Mouse (Mus musculus) Patski (cell line): ENCODE data around the gene Ccnc. TPM values are rescaled to one million over a fixed set of nuclear protein-coding genes. Genes with fewer than 3 reads are reported as not detected.

Source experiments
- ATAC-seq: fragments of 100-300 bp; one replicate; pipeline ENCODE4 v1.8.0; 2021
- CTCF ChIA-PET: fragments of 350-600 bp; sonication (Branson Sonifier 250); formaldehyde crosslinking; loops from one replicate; lab custom pipeline; 2022; ENCODE audit warnings: inconsistent platforms; lab: Charles Lee
- POLR2A ChIA-PET: fragments of 350-600 bp; sonication (Branson Sonifier 250); formaldehyde crosslinking; loops from one replicate; lab custom pipeline; 2022; ENCODE audit warnings: antibody characterized with exemption, inconsistent platforms; lab: Charles Lee
- DNase-seq: peaks from one replicate; pipeline ENCODE4 v3.0.0-alpha.2; 2011; ENCODE audit warnings: low read depth, low spot score
- H3K27me3 ChIP-seq: fragments of 371-371 bp; one replicate; pipeline ENCODE4 v1.5.1; 2021
- CTCF ChIP-seq: fragments of 100-300 bp; IDR thresholded peaks from one replicate; pipeline ENCODE4 v1.5.1; 2021
- in situ Hi-C: fragments of 300-500 bp; cut with MboI; formaldehyde crosslinking; loops from 3 replicates; pipeline ENCODE4 v1.11.1; 2018; ENCODE audit warnings: low pct_unique_long_range_greater_than_20kb, mixed read lengths
- polyA plus RNA-seq: library from polyadenylated mRNA; unstranded; gene quantifications from one replicate; pipeline ENCODE4 v1.2.3, GENCODE M21; 2021

Gene Ccnc
- polyA plus RNA-seq, 1 experiment from 2014 or later = 15.8 TPM

- DNase-seq = no peak
- no peaks in the 10 kb centered on the region for H3K27me3 ChIP-seq
- CTCF ChIA-PET = interaction anchor here (1.2 kb wide), 1 partner anchor 14 kb away, joined by 3 read pairs; no protein-coding TSS in a partner anchor
- in situ Hi-C loops = loop anchor here (25.0 kb wide), 1 partner anchor 364 kb away; no protein-coding TSS in a partner anchor
- no peak for TF ChIP-seq CTCF
- ATAC-seq = no peak
- POLR2A ChIA-PET = no interaction called here
Measured at GRCm38 (mm10) chr4:21801013-21801412, 73.5 kb downstream of the Ccnc start.

DNA sequence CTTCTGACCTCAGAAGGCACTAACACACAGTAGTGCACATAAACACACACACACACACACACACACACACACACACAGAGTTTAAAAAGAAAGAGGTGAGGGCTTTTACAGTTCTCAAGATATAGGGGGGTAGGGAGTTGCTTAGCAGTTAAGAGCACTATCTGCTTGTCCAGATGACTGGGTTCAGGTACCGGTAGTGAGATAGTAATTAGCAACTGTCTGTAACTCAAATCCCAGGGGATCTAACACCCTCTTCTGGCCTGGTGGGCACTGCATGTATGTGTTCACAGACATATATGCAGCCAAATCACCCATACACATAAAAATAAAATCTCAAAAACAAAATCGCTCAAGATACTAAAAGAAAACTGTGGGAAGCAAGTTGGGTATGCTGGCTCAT, 74.1 kb downstream of the Ccnc start:
- in situ Hi-C loops = loop anchor here (25.0 kb wide), 1 partner anchor 364 kb away; no protein-coding TSS in a partner anchor
- ATAC-seq (no peak), DNase-seq (no peak)
- ChIA-PET CTCF (no interaction called here), POLR2A (no interaction called here)
- H3K27me3 ChIP-seq = no peaks in the 10 kb centered on the region
- TF ChIP-seq CTCF = no peak

- TF ChIP-seq CTCF = no peak
- DNase-seq (no peak), ATAC-seq (no peak)
- no peaks in the 10 kb centered on the region for H3K27me3 ChIP-seq
- ChIA-PET POLR2A (no interaction called here), CTCF (no interaction called here)
- in situ Hi-C loops = loop anchor here (25.0 kb wide), 1 partner anchor 370 kb away; no protein-coding TSS in a partner anchor
Measured at GRCm38 (mm10) chr4:21807204-21807603, 79.7 kb downstream of the Ccnc start.

Other genes starting within 250 kb of the Ccnc start
- gene Prdm13, start 41.7 kb upstream of the Ccnc start, polyA plus RNA-seq = not detected
- 24.4 TPM for gene Usp45, start 39.5 kb downstream of the Ccnc start, polyA plus RNA-seq
- gene Tstd3, start 39.5 kb downstream of the Ccnc start, polyA plus RNA-seq = 12.5 TPM
- gene Pnisr, start 119.9 kb downstream of the Ccnc start, polyA plus RNA-seq = 48.3 TPM
- 7.3 TPM for gene Coq3, start 152.0 kb downstream of the Ccnc start, polyA plus RNA-seq
- gene Faxc, start 203.6 kb downstream of the Ccnc start, polyA plus RNA-seq = 10.8 TPM